9 mouse cellular contexts compared by ENCODE assay signal in the genomic region with DNA sequence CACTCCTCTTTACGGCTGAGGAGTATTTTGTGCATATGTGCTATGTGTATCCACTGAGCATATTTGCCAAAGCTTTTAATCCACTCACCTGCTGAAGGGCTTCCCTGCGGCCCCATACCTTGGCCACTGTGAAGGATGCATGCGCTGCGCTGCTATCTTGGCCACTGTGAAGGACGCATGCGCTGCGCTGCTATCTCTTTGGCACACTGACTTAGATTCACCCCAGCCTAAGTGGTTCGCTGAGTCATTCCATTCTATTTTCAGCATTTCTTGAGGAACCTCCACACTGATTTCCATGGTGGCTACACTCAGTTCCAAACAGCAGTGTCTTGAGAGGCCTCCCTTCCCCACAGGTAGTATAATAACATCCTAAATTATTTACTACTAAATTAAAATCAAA. TPM values are rescaled to one million over a fixed set of nuclear protein-coding genes. Genes with fewer than 3 reads are reported as not detected.
DNase-seq lines count a peak whose midpoint lies in the region.
"Had no signal": no experiment of that assay in that cellular context is flagged by ENCODE, and none has a peak within 500 bp of the region (broad histone marks: within the 10 kb centered on the region; RNA-seq: fewer than 3 reads in every experiment).

No protein-coding gene starts in this region.

- peak; percentile 10 to 72 for DNase-seq in frontal cortex, adult 2 months (ENCODE audit: extremely low spot score in 1 of 2, low spot score in 1 of 2)
- no peak for DNase-seq in frontal cortex, postnatal 25 days (ENCODE audit: low spot score in 2 of 2)
- DNase-seq in right cerebral cortex, adult 2 months (ENCODE audit: low spot score in 2 of 2) = peak; percentile 37 to 52
- no peak for DNase-seq in right cerebral cortex, postnatal 14 days
- DNase-seq in left cerebral cortex, postnatal 36 days (ENCODE audit: low spot score in 2 of 2) = peak; percentile 21 to 28
- DNase-seq in thymus, adult 18-20 months = no peak
- no peak for DNase-seq in yolk sac, embryonic 10.5 days (ENCODE audit: low spot score)
- no peak for DNase-seq in layer of hippocampus, postnatal 14 days (ENCODE audit: low spot score in 2 of 2)
- DNase-seq: cerebellum, adult 11-12 months had no signal

- intact Hi-C loops in left cerebral cortex, postnatal 36 days (cut with DNase I) = no loop called here

RNA-seq across cellular contexts. Expression of a gene that starts 42.0 kb away (rescaled TPM):
- 1.3 and 1.9 TPM in 2 replicates for polyA plus RNA-seq in frontal cortex, adult 2 months (2012; rRNA removed)
- total RNA-seq in left cerebral cortex, postnatal 36 days (2021) = 1 to 10 TPM in 1 of 2 experiments, under 1 TPM in 1; 0.79 to 2.4 TPM
- 1 to 10 TPM; 1.1 TPM for total RNA-seq in layer of hippocampus, postnatal 14 days (2021)

Comparison
In these comparisons a context has a peak if more than half of its experiments do, and no peak if none do; other contexts are left out.
1. DNase-seq: peak in frontal cortex, adult 2 months (2 of 2), right cerebral cortex, adult 2 months (2 of 2) and left cerebral cortex, postnatal 36 days (2 of 2); none in frontal cortex, postnatal 25 days (0 of 2), right cerebral cortex, postnatal 14 days (single experiment), thymus, adult 18-20 months (0 of 2), yolk sac, embryonic 10.5 days (single experiment) and layer of hippocampus, postnatal 14 days (0 of 2).